Comparison of ENCODE assay signal across 8 mouse cellular contexts in genomic region chr4:41226351-41226750, GRCm38 (mm10). TPM values are rescaled to one million over a fixed set of nuclear protein-coding genes. Genes with fewer than 3 reads are reported as not detected.
DNase-seq lines count a peak whose midpoint lies in the region; ATAC-seq and TF ChIP-seq lines count a peak whose summit lies in the region.

No protein-coding gene starts in this region.

- H3K27me3 ChIP-seq in C2C12 (ENCODE audit: control insufficient read depth, insufficient read depth, insufficient read length), result no peaks in the 10 kb centered on the region

- TF ChIP-seq CTCF in C2C12 (IDR thresholded peaks at IDR 0.05; ENCODE audit: control insufficient read depth, insufficient read depth, insufficient read length), result no peak
- TF ChIP-seq CTCF in bone marrow, adult 2 months (IDR thresholded peaks at IDR 0.05; ENCODE audit: control insufficient read depth, insufficient read depth, low read length), result peak; percentile 52
- TF ChIP-seq CTCF in layer of hippocampus, adult 2 months (conservative IDR thresholded peaks at IDR 0.05), result peak; percentile 89

- H3K27ac ChIP-seq in bone marrow, adult 2 months (ENCODE audit: control insufficient read depth, insufficient read depth, low read depth, low read length, poor library complexity), result no peak overlapping the region
- H3K27ac ChIP-seq in layer of hippocampus, adult 2 months, result no peak overlapping the region

- H3K4me3 ChIP-seq in C2C12 (ENCODE audit: insufficient read depth, poor library complexity, severe bottlenecking), result no peak overlapping the region
- H3K4me3 ChIP-seq in bone marrow, adult 2 months (replicated peaks; ENCODE audit: control insufficient read depth, low read depth, low read length), result no peak overlapping the region
- H3K4me3 ChIP-seq in layer of hippocampus, adult 2 months, result no peak overlapping the region

- ATAC-seq in erythroblast, adult 5-6 weeks (replicated peaks; ENCODE audit: low FRiP score, poor library complexity, severe bottlenecking), result peak; percentile 65

- peaks cover 2% of the 10 kb centered on the region for H3K79me3 ChIP-seq in C2C12 (ENCODE audit: low read depth)

- DNase-seq in heart, adult 18-20 months, result peak; percentile 22 to 44
- DNase-seq in heart, adult 11 months, result no peak
- DNase-seq in layer of hippocampus, adult 2 months (ENCODE audit: low spot score in 2 of 2), result peak; percentile 23 to 52
- peak; percentile 49 to 56 for DNase-seq in lung, postnatal 4 days
- peak; percentile 3 to 12 for DNase-seq in thymus, adult 18-20 months

- no peak for TF ChIP-seq POLR2A in bone marrow, adult 2 months (IDR thresholded peaks at IDR 0.05; ENCODE audit: borderline replicate concordance, control insufficient read depth, low read depth, low read length)

- WGBS in bone marrow, adult 2 months, result 75% methylated on average over 3 of the region's 3 CpGs

- H3K4me1 ChIP-seq in bone marrow, adult 2 months (ENCODE audit: control insufficient read depth, insufficient read depth, low read length), result no peaks in the 10 kb centered on the region

- H3K36me3 ChIP-seq in C2C12 (ENCODE audit: control insufficient read depth, insufficient read depth), result peaks cover 84% of the 10 kb centered on the region

- H3K79me2 ChIP-seq in C2C12 (ENCODE audit: control insufficient read depth, insufficient read depth), result peaks cover 10% of the 10 kb centered on the region

- no peak overlapping the region for H3ac ChIP-seq in C2C12 (ENCODE audit: control insufficient read depth, insufficient read length, low read depth)

TF ChIP-seq in C2C12, 6 proteins besides CTCF, POLR2A, EP300 and RAD21:
- TF ChIP-seq FOSL1 (IDR thresholded peaks at IDR 0.05; ENCODE audit: insufficient read depth, low read length, poor library complexity, severe bottlenecking) (no peak), MAX (IDR thresholded peaks at IDR 0.05) (peak; percentile 32)

RNA-seq across cellular contexts. Expression of gene Ubap2, which starts 48.6 kb away (rescaled TPM):
- 10 to 100 TPM; 44.2 to 54.9 TPM for total RNA-seq in heart, adult 18-20 months (2021)
- polyA plus RNA-seq in C2C12 (2012; fragmentation: generic; extraction: Trizol), result 61.0 TPM
- 30.9 and 64.5 TPM in 2 replicates for polyA plus RNA-seq in bone marrow, adult 2 months (2011; ENCODE audit: insufficient read depth, insufficient read length, low replicate concordance, missing spikeins)
- 23.2 and 26.1 TPM in 2 replicates for total RNA-seq in erythroblast, adult 5-6 weeks (2015; ENCODE audit: low replicate concordance)
- total RNA-seq in erythroblast, adult 5-6 weeks (2017; ENCODE audit: low replicate concordance), result 14.7 and 46.3 TPM in 2 replicates
- total RNA-seq in layer of hippocampus, adult 2 months (2021), result 10 to 100 TPM; 40.9 to 45.0 TPM
